Mouse (Mus musculus) hindbrain, embryonic 12.5 days (tissue): Measurements from ENCODE around the gene Ralgds. TPM values are rescaled to one million over a fixed set of nuclear protein-coding genes. Genes with fewer than 3 reads are reported as not detected.
"Not testable (repeated sequence)": the region's sequence is repeated elsewhere in the genome, so short reads cannot be mapped to it uniquely, and the experiment has no call there.

Source experiments
- ATAC-seq: fragments of 200-750 bp; cut with Nextera tagmentation; 2 replicates; pipeline ENCODE4 v1.8.0; 2017; ENCODE audit warnings: moderate TSS enrichment; ENCODE audit not compliant: low FRiP score
- H3K27ac ChIP-seq: fragments of 300-500 bp; sonication (generic); 2 replicates; pipeline ENCODE4 v1.5.1; 2016; ENCODE audit warnings: mild to moderate bottlenecking
- H3K27me3 ChIP-seq: fragments of 300-500 bp; sonication (generic); 2 replicates; pipeline ENCODE4 v1.6.1; 2016; ENCODE audit warnings: mild to moderate bottlenecking
- H3K36me3 ChIP-seq: fragments of 300-500 bp; sonication (generic); 2 replicates; pipeline ENCODE4 v1.6.1; 2016; ENCODE audit warnings: mild to moderate bottlenecking
- H3K4me1 ChIP-seq: fragments of 300-500 bp; sonication (generic); 2 replicates; pipeline ENCODE4 v1.6.1; 2016
- H3K4me2 ChIP-seq: fragments of 300-500 bp; sonication (generic); replicated peaks from 2 replicates; pipeline ENCODE4 v1.6.1; 2016; ENCODE audit warnings: mild to moderate bottlenecking
- H3K4me3 ChIP-seq: fragments of 300-500 bp; sonication (generic); 2 replicates; pipeline ENCODE4 v1.5.1; 2016; ENCODE audit warnings: mild to moderate bottlenecking
- H3K9ac ChIP-seq: fragments of 300-500 bp; sonication (generic); 2 replicates; pipeline ENCODE4 v1.6.1; 2016; ENCODE audit warnings: mild to moderate bottlenecking, moderate library complexity
- H3K9me3 ChIP-seq: fragments of 300-500 bp; sonication (generic); replicated peaks from 2 replicates; pipeline ENCODE4 v1.6.1; 2016; ENCODE audit warnings: mild to moderate bottlenecking
- WGBS: fragments of 180-500 bp; shearing (Covaris S2); methylation state at CpG from one replicate; pipeline ENCODE4 v1.1.7; 2016; 5-methylcytosine and 5-hydroxymethylcytosine counted together
- polyA plus RNA-seq: library from polyadenylated mRNA; unstranded; fragments of >200 nt; fragmentation: Nextera tagmentation; extraction: Ambion mirVana; gene quantifications from 2 replicates; pipeline ENCODE4 v1.2.1, GENCODE M21; 2016

The Ralgds gene
- polyA plus RNA-seq, 1 experiment from 2014 or later, result 96.7 TPM

DNA sequence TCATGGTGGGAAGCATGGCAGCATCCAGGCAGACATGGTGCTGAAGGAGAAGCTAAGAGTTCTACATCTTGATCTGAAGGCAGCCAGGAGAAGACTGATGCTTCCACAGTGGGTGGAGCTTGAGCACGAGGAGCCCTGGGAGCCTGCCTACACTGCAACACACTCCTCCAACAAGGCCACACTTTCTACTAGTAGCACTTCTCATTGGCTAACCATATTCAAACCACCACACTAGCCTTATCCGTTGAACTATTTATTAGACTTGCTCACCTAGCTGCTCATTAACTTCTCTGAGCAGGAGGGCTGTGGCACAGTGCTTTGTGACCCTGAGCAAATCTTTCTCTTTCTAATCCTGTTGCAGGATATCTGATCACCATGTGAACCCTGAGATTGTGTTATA is 29.1 kb upstream of the Ralgds start:
- no peaks in the 10 kb centered on the region for H3K27me3 ChIP-seq
- no peaks in the 10 kb centered on the region for H3K36me3 ChIP-seq
- no peak overlapping the region for H3K4me3 ChIP-seq
- no peak for ATAC-seq
- no peak overlapping the region for H3K27ac ChIP-seq
- H3K9me3 ChIP-seq, result no peaks in the 10 kb centered on the region
- no peak overlapping the region for H3K4me2 ChIP-seq
- no peaks in the 10 kb centered on the region for H3K4me1 ChIP-seq
- 66% methylated on average over 2 of the region's 2 CpGs for WGBS
- no peak overlapping the region for H3K9ac ChIP-seq

DNA sequence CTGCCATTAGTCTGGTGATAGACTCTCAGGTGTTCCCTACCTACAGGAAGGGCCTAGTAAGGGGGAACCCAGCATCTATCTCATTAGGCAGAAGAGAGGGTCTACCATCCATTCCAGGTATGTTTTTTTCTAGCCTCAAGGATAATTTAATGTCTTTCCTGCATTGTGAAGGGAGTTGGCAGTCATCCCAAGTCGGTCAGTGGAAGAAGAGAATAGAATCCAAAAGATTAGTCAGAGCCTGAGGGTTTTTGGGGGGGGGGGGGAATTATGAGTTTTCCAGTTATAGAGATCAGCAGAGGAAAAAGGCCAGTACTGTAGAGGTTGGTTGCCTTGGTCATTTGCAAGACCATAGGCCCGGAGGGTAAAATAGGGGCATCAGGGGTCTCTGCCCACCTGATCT is 18.4 kb upstream of the Ralgds start:
- WGBS, result 88% methylated on average over 2 of the region's 2 CpGs
- Histone ChIP-seq H3K9me3 (no peaks in the 10 kb centered on the region), H3K4me3 (no peak overlapping the region), H3K27ac (no peak overlapping the region), H3K9ac (no peak overlapping the region), H3K4me1 (peaks cover 6% of the 10 kb centered on the region; the same call in 1 of the 2 replicates), H3K27me3 (no peaks in the 10 kb centered on the region), H3K36me3 (no peaks in the 10 kb centered on the region), H3K4me2 (no peak overlapping the region)
- no peak for ATAC-seq

DNA sequence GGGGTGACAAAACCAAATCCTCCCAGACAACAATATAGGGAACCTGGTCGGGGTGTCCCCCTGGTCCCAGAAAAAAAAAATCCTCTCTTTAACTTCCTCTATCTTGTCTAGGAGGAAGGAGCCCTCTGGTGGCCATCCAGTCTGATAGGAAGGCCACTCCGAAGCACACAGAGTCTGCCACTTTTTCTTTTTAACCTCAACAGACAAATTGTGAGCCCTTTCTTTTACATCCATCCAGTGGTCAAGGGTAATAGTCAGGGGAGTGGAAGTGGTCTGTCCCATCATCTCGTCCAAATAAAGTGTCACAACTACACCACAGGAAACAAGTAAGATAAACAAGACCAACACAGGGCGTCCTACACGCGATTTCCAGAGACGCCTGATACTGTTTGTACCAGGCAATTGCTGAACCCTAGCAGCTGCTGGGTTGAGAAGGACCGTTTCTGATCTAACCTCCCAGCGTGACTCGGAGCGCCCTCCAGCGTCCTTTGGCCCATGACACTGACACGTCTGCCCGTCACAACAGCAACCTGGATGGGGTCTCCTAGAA is 17.6 kb upstream of the Ralgds start:
- H3K4me2 ChIP-seq, result no peak overlapping the region
- H3K27me3 ChIP-seq, result no peaks in the 10 kb centered on the region
- ATAC-seq, result no peak
- peaks cover 6% of the 10 kb centered on the region; the same call in 1 of the 2 replicates for H3K4me1 ChIP-seq
- no peaks in the 10 kb centered on the region for H3K36me3 ChIP-seq
- H3K4me3 ChIP-seq, result no peak overlapping the region
- H3K9me3 ChIP-seq, result no peaks in the 10 kb centered on the region
- H3K9ac ChIP-seq, result no peak overlapping the region
- whole genome bisulfite sequencing, result 87% methylated on average over 14 of the region's 14 CpGs
- H3K27ac ChIP-seq, result no peak overlapping the region

DNA sequence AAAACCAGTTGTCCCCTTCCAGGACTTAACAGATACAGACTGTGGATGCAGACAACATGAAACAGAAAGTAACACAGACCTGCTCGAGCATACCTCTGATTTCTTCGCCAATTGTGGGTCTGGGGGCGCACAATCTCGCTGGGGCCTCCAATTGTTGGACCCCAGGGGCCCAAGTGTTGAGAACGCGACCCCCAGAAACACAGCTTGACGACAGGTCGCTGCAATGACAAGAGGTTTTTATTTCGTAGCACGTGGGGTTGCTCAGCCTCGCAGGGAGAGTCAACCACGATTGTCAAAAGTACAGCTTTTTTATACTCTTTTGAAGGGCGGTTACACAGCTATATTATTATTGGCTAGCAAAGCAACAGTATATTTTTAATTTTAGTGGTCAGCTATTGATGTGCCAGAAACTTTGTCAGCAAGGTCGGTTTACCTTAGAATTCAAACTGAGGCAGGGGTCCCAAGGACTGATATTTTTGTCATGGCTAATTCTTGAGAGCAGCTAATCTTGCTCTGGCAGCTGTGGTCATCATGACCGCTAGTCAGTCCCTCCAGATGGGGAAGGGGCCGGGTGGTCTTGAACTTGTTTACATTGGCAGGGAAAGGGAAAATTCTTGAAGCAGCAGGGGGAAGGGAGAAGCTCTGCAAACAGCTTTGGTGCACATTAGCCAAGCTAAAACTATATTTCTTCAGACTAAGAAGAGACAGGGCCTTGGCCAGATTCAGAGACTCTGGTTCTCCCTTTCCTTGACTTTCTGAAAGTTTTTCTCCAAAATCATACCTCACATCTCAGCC is 16.9 kb upstream of the Ralgds start:
- no peak for ATAC-seq
- Histone ChIP-seq H3K27ac (no peak overlapping the region), H3K9ac (no peak overlapping the region), H3K4me2 (no peak overlapping the region), H3K9me3 (no peaks in the 10 kb centered on the region), H3K36me3 (no peaks in the 10 kb centered on the region), H3K4me3 (no peak overlapping the region), H3K4me1 (peaks cover 6% of the 10 kb centered on the region; the same call in 1 of the 2 replicates), H3K27me3 (no peaks in the 10 kb centered on the region)
- 83% methylated on average over 16 of the region's 16 CpGs for WGBS

DNA sequence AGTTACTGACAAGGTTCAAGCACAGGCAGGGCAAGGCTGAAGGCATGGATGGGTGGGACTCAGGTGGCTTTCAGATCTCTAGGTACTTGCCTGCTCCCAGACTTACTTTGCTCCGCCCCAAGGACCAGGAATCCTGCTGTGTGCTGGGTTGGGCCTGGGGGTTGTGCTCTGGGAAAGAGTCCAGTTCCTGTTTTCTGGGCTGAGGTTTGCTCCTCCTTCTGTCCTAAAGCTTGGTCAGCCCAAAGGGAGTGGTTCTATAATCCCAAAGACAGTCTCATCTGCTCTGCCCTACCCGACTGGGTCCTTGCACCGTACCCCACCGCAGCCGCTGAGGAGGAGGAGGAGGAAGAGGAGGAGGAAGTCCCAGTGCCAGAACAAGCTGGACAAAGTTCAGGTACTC is 16.3 kb upstream of the Ralgds start, which contains the start of gene Gbgt1:
Gbgt1 (plus strand) TSS at position 221 of the 400 bp plus-strand sequence.
- H3K27ac ChIP-seq, result no peak within 1 kb of the TSS
- no peak for ATAC-seq
- 85% methylated on average over 5 of the region's 5 CpGs for WGBS
- H3K9ac ChIP-seq, result no peak within 1 kb of the TSS
- H3K9me3 ChIP-seq, result no peaks in the 10 kb centered on the region
- H3K4me1 ChIP-seq, result peaks cover 6% of the 10 kb centered on the region; the same call in 1 of the 2 replicates
- H3K4me2 ChIP-seq, result no peak within 1 kb of the TSS
- H3K36me3 ChIP-seq, result no peaks in the 10 kb centered on the region
- H3K27me3 ChIP-seq, result no peaks in the 10 kb centered on the region
- no peak within 1 kb of the TSS for H3K4me3 ChIP-seq

DNA sequence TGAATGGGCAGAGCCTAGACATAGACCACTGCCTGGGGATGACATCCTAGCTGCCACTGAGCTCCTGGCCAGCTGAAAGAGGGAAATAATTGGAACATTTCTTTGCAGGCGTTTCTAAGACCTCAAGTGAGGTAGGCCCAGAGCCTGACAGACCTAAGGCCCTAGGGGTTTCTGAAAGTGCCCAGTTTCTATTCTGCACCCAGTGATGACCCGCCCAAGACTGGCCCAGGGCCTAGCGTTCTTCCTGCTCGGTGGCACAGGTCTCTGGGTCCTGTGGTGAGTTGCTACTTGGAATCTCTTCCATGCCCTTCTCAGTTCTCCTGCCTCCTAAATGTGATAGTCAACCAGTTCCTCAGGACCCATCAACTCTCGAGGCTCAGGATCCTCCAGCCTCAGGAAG is 15.4 kb upstream of the Ralgds start:
- no peak overlapping the region for H3K9ac ChIP-seq
- H3K4me3 ChIP-seq, result no peak overlapping the region
- H3K9me3 ChIP-seq, result no peaks in the 10 kb centered on the region
- WGBS, result 78% methylated on average over 5 of the region's 5 CpGs
- H3K4me2 ChIP-seq, result no peak overlapping the region
- no peak overlapping the region for H3K27ac ChIP-seq
- no peaks in the 10 kb centered on the region for H3K27me3 ChIP-seq
- H3K36me3 ChIP-seq, result no peaks in the 10 kb centered on the region
- ATAC-seq, result no peak
- H3K4me1 ChIP-seq, result peaks cover 6% of the 10 kb centered on the region; the same call in 1 of the 2 replicates

DNA sequence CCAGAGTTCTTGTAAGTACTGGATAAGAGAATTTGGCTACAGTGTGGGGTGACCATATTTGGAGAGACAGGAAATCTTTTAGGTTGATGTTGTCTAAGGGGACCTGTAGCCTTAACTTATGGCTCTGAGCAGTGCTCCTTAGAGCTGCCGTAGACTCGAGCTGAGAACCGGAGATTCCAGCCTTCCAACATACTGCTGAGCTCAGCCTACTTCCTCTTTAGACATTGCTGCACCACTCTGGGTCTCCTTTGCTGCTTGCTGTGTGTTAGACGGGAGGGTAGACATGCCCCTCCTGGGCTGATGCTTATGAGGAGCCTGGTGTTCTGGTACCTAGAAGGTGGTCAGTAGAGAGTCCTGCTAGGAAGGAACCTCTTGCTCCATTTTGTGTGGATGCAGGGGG is 14.5 kb upstream of the Ralgds start:
- Histone ChIP-seq H3K9ac (no peak overlapping the region), H3K36me3 (no peaks in the 10 kb centered on the region), H3K27ac (no peak overlapping the region), H3K4me3 (no peak overlapping the region), H3K27me3 (no peaks in the 10 kb centered on the region), H3K4me2 (no peak overlapping the region), H3K9me3 (no peaks in the 10 kb centered on the region), H3K4me1 (peaks cover 6% of the 10 kb centered on the region; the same call in 1 of the 2 replicates)
- no peak for ATAC-seq
- WGBS, result 92% methylated on average over 4 of the region's 4 CpGs

DNA sequence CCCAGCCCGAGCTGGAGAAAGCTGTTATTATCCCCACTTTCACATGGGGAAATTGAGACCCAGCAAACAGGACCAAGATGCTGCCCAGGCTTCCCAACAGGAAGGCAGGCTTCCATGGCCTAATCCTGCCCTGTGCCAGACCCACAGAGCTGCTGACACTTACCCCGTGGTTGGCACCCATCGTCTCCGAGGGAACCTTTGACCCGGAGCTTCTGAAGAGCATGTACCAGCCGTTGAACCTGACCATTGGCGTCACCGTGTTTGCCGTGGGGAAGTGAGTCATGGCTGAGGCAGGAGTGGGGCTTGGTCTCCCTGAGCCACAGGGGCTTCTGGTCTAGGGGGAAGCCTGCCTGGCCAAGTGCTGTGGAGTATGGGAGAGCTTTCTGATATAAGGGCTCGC is 9.9 kb upstream of the Ralgds start:
- 90% methylated on average over 10 of the region's 10 CpGs for WGBS
- no peaks in the 10 kb centered on the region for H3K36me3 ChIP-seq
- H3K27ac ChIP-seq, result no peak overlapping the region
- no peaks in the 10 kb centered on the region for H3K27me3 ChIP-seq
- H3K4me1 ChIP-seq, result no peaks in the 10 kb centered on the region
- H3K4me2 ChIP-seq, result no peak overlapping the region
- ATAC-seq, result no peak
- no peak overlapping the region for H3K4me3 ChIP-seq
- H3K9me3 ChIP-seq, result no peaks in the 10 kb centered on the region
- no peak overlapping the region for H3K9ac ChIP-seq

DNA sequence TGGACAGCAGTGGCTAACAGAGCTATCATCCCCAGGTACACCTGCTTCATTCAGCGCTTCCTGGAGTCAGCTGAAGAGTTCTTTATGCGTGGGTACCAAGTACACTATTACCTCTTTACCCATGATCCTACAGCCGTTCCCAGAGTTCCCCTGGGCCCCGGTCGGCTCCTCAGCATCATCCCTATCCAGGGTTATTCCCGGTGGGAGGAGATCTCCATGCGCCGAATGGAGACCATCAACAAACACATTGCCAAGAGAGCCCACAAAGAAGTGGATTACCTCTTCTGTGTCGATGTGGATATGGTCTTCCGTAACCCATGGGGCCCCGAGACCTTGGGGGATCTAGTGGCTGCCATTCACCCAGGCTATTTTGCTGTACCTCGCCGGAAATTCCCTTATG is 8.2 kb upstream of the Ralgds start:
- H3K9ac ChIP-seq, result no peak overlapping the region
- no peak for ATAC-seq
- H3K4me2 ChIP-seq, result no peak overlapping the region
- no peaks in the 10 kb centered on the region for H3K9me3 ChIP-seq
- no peaks in the 10 kb centered on the region for H3K4me1 ChIP-seq
- 88% methylated on average over 13 of the region's 13 CpGs for WGBS
- no peak overlapping the region for H3K4me3 ChIP-seq
- no peaks in the 10 kb centered on the region for H3K36me3 ChIP-seq
- no peaks in the 10 kb centered on the region for H3K27me3 ChIP-seq
- no peak overlapping the region for H3K27ac ChIP-seq

DNA sequence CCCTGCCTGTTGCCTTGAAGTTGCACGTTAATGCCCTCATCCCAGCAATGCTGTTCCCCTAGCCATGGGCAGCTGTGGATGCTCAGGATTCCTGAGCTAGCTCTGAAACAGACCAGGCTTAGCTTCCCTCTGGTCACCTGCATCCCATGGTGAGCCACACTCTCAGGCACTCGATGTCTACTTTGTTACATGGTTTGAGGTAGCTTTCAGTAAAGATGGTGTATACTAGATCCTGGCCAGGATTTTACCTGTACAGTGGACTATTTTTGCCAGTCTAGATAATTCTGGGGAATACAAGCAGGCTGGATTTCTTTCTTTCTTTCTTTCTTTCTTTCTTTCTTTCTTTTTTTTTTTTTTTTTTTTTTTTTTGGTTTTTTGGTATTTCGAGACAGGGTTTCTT is 7.1 kb upstream of the Ralgds start, which contains the start of gene Gm10134:
Gm10134 (plus strand) TSS at position 301 of the 400 bp plus-strand sequence.
- H3K27me3 ChIP-seq, result no peaks in the 10 kb centered on the region
- H3K36me3 ChIP-seq, result no peaks in the 10 kb centered on the region
- no peaks in the 10 kb centered on the region for H3K4me1 ChIP-seq
- 79% methylated on average over 3 of the region's 3 CpGs for WGBS
- ATAC-seq, result no peak
- H3K4me2 ChIP-seq, result no peak within 1 kb of the TSS
- H3K9ac ChIP-seq, result no peak within 1 kb of the TSS
- H3K4me3 ChIP-seq, result no peak within 1 kb of the TSS
- no peaks in the 10 kb centered on the region for H3K9me3 ChIP-seq
- H3K27ac ChIP-seq, result no peak within 1 kb of the TSS

DNA sequence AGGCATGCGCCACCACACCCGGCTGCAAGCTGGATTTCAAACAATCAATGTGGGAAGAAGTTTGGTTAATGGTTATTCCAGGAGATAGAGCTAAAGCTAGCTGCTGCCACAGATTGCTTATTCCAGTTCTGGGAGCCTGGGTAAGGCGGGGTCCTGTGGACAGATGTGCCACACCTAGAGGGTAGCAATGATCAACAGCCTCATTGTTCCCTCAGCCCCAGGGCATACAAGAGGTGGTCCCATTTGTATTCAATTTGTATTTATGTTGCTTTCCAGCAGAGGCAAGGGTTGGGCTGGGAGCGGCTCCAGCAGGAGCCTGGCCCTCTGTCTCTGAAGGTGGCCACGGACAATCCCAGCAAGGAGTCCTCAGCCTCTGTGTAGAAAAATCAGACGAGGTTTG is 6.6 kb upstream of the Ralgds start:
- Histone ChIP-seq H3K4me3 (no peak overlapping the region), H3K4me1 (no peaks in the 10 kb centered on the region), H3K36me3 (no peaks in the 10 kb centered on the region), H3K27me3 (no peaks in the 10 kb centered on the region), H3K27ac (no peak overlapping the region), H3K9me3 (no peaks in the 10 kb centered on the region), H3K4me2 (no peak overlapping the region), H3K9ac (no peak overlapping the region)
- WGBS, result 82% methylated on average over 6 of the region's 6 CpGs
- ATAC-seq, result no peak

DNA sequence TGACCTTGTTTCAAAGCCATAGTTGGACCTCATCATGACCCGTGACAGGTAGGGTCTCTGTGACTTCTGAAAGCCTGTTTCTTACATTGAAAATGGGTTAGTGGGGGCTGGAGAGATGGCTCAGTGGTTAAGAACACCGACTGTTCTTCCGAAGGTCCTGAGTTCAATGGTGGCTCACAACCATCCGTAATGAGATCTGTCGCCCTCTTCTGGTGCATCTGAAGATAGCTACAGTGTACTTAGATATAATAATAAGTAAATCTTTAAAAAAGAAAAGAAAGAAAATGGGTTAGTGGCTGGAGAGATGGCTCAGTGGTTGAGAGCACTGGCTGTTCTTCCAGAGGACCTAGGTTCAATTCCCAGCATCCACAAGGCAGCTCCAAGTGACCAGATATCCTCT is 1.3 kb upstream of the Ralgds start:
- WGBS, result 49% methylated on average over 5 of the region's 5 CpGs
- H3K9me3 ChIP-seq, H3K9ac ChIP-seq, H3K36me3 ChIP-seq, H3K4me2 ChIP-seq, H3K27me3 ChIP-seq, H3K4me3 ChIP-seq, ATAC-seq, H3K27ac ChIP-seq: not testable (repeated sequence)
- H3K4me1 ChIP-seq, result peaks cover 23% of the 10 kb centered on the region
